Mouse (Mus musculus) 3T3-L1 (cell line): ENCODE measurements around the gene Hoxd9.

Experiments
- DNase-seq: peaks from one replicate; pipeline ENCODE4 v3.0.0-alpha.2; 2015; ENCODE audit warnings: low read depth, low spot score

Gene Hoxd9

GRCm38 (mm10) chr2:74747006-74747405 lies 49.5 kb downstream of the Hoxd9 start:
- DNase-seq: no peak

DNA sequence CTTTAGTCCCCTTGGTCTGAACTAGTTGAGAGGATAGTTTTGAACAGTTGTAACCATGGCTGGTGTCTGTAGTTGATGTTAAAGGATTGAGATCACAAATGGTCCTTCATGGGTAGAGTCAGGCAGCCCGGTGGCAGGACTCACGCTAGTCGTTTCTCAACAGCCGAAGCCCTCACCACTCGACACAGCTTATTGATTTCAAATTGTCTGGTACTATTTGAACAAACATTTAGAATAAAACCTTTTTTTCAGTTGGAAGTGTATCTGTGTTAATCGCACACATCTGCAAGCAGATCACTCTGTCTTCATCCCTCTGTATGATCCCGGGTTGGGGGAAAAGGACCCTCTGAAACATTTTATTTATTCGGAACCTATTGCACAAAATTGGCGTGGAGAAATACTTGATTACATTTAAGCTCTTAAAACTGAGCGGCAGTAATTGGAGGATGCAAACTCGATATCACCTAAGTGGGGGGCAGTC lies 50.2 kb downstream of the Hoxd9 start:
- no peak for DNase-seq

GRCm38 (mm10) chr2:74748436-74748995 lies 51.0 kb downstream of the Hoxd9 start:
- DNase-seq: no peak

- DNase-seq: no peak
These were observed 52.0 kb downstream of the Hoxd9 start for GRCm38 (mm10) chr2:74749337-74750121.
